ENCODE assay signal across 9 mouse cellular contexts in genomic region chr11:104195791-104196190, GRCm38 (mm10). TPM values are rescaled to one million over a fixed set of nuclear protein-coding genes. Genes with fewer than 3 reads are reported as not detected.
DNase-seq lines count a peak whose midpoint lies in the region; ATAC-seq and TF ChIP-seq lines count a peak whose summit lies in the region.
"Had no signal": no experiment of that assay in that cellular context is flagged by ENCODE, and none has a peak within 500 bp of the region (broad histone marks: within the 10 kb centered on the region; RNA-seq: fewer than 3 reads in every experiment).

No protein-coding gene starts in this region.

- H3K9me3 ChIP-seq in ES-Bruce4 (replicated peaks; ENCODE audit: control insufficient read depth, insufficient read depth, low read length, poor library complexity, severe bottlenecking), result no peaks in the 10 kb centered on the region
- H3K9me3 ChIP-seq in embryonic facial prominence, embryonic 11.5 days (replicated peaks; ENCODE audit: control insufficient read depth, low read length), result no peaks in the 10 kb centered on the region

- TF ChIP-seq EP300 in ES-Bruce4 (IDR thresholded peaks at IDR 0.05; ENCODE audit: insufficient read depth, low read depth, low read length), result no peak

- TF ChIP-seq CTCF in ES-Bruce4 (IDR thresholded peaks at IDR 0.05; ENCODE audit: low read depth, low read length), result peak; percentile 71
- TF ChIP-seq CTCF in lung, adult 2 months (IDR thresholded peaks at IDR 0.05; ENCODE audit: insufficient read depth, low read length), result peak; percentile 82

- 10% methylated on average over 9 of the region's 9 CpGs for WGBS in embryonic facial prominence, embryonic 11.5 days
- 10% methylated on average over 9 of the region's 9 CpGs for WGBS in large intestine, adult 2 months
- WGBS in lung, adult 2 months, result 12% methylated on average over 9 of the region's 9 CpGs

- no peaks in the 10 kb centered on the region for H3K36me3 ChIP-seq in ES-Bruce4 (ENCODE audit: control insufficient read depth, insufficient read depth, low read length, poor library complexity, severe bottlenecking)
- no peaks in the 10 kb centered on the region for H3K36me3 ChIP-seq in embryonic facial prominence, embryonic 11.5 days (replicated peaks; ENCODE audit: control insufficient read depth, insufficient read depth, low read depth, low read length)

- peak; percentile 74 to 79 for DNase-seq in adrenal gland, postnatal 36 days
- DNase-seq in embryonic facial prominence, embryonic 11.5 days (ENCODE audit: low spot score), result peak; percentile 93
- peak; percentile 57 to 73 for DNase-seq in heart, adult 9 months (ENCODE audit: low spot score in 2 of 2)
- DNase-seq in large intestine, adult 2 months (ENCODE audit: low read depth, low spot score), result peak; percentile 35
- peak; percentile 70 for DNase-seq in lung, adult 2 months
- DNase-seq in ovary, postnatal 14 days (ENCODE audit: low spot score), result peak; percentile 70
- peak; percentile 54 for DNase-seq in thymus, postnatal 25 days

- no peak for TF ChIP-seq POLR2A in ES-Bruce4 (IDR thresholded peaks at IDR 0.05; ENCODE audit: insufficient read depth, low read length)
- no peak for TF ChIP-seq POLR2A in lung, adult 2 months (IDR thresholded peaks at IDR 0.05; ENCODE audit: borderline replicate concordance, extremely low read depth, low read depth, low read length)

- no peak overlapping the region for H3K9ac ChIP-seq in ES-Bruce4 (ENCODE audit: low read depth, poor library complexity, severe bottlenecking)
- H3K9ac ChIP-seq in embryonic facial prominence, embryonic 11.5 days (replicated peaks; ENCODE audit: low read length), result no peak overlapping the region

- H3K27ac ChIP-seq in ES-Bruce4 (ENCODE audit: insufficient read depth, low read length), result no peak overlapping the region
- H3K27ac ChIP-seq in embryonic facial prominence, embryonic 11.5 days (replicated peaks; ENCODE audit: low read depth, low read length), result no peak overlapping the region

- no peaks in the 10 kb centered on the region for H3K27me3 ChIP-seq in ES-Bruce4 (ENCODE audit: control insufficient read depth, insufficient read depth, low read length, poor library complexity, severe bottlenecking)
- H3K27me3 ChIP-seq in embryonic facial prominence, embryonic 11.5 days (ENCODE audit: control insufficient read depth, insufficient read depth, low read length), result no peaks in the 10 kb centered on the region

- no peaks in the 10 kb centered on the region for H3K4me1 ChIP-seq in ES-Bruce4 (ENCODE audit: control insufficient read depth, insufficient read depth, low read length)
- no peaks in the 10 kb centered on the region for H3K4me1 ChIP-seq in embryonic facial prominence, embryonic 11.5 days (ENCODE audit: control insufficient read depth, insufficient read depth, low read length)
- H3K4me1 ChIP-seq in lung, adult 2 months (ENCODE audit: control insufficient read depth, insufficient read depth, low read length), result no peaks in the 10 kb centered on the region

- ATAC-seq in embryonic facial prominence, embryonic 11.5 days (replicated peaks; ENCODE audit: insufficient number of reproducible peaks, low FRiP score, low TSS enrichment, low read depth), result peak; percentile 79

- no peak overlapping the region for H3K4me2 ChIP-seq in embryonic facial prominence, embryonic 11.5 days (ENCODE audit: low read depth, low read length)

- H3K4me3 ChIP-seq in ES-Bruce4 (ENCODE audit: low read depth, low read length), result no peak overlapping the region
- H3K4me3 ChIP-seq in embryonic facial prominence, embryonic 11.5 days (ENCODE audit: low read depth, low read length), result no peak overlapping the region
- no peak overlapping the region for H3K4me3 ChIP-seq in lung, adult 2 months (replicated peaks; ENCODE audit: extremely low read depth, low read depth, low read length)
- H3K4me3 ChIP-seq: megakaryocyte, embryonic 14.5 days had no signal

RNA-seq across cellular contexts. Expression of gene Sppl2c, which starts 9.7 kb away (rescaled TPM):
- not detected in 2 replicates for polyA plus RNA-seq in ES-Bruce4 (2011; ENCODE audit: insufficient read depth, insufficient read length, low read depth, missing spikeins)
- not detected for total RNA-seq in adrenal gland, postnatal 36 days (2021)
- not detected in 2 replicates for polyA plus RNA-seq in embryonic facial prominence, embryonic 11.5 days (2014; fragmentation: Nextera tagmentation; extraction: Ambion mirVana)
- 0.04 TPM in 1 of 2 replicates, not detected in the other for polyA plus RNA-seq in large intestine, adult 2 months (2012; rRNA removed)
- 0.05 TPM in 1 of 2 replicates, not detected in the other for polyA plus RNA-seq in lung, adult 2 months (2012; rRNA removed)

RNA-seq across cellular contexts. Expression of gene Mapt, which starts 35.4 kb away (rescaled TPM):
- 13.6 and 15.0 TPM in 2 replicates for polyA plus RNA-seq in ES-Bruce4 (2011; ENCODE audit: insufficient read depth, insufficient read length, low read depth, missing spikeins)
- 100 to 1,000 TPM; 104 to 156 TPM for total RNA-seq in adrenal gland, postnatal 36 days (2021)
- polyA plus RNA-seq in embryonic facial prominence, embryonic 11.5 days (2014; fragmentation: Nextera tagmentation; extraction: Ambion mirVana), result 18.2 and 27.1 TPM in 2 replicates
- polyA plus RNA-seq in large intestine, adult 2 months (2012; rRNA removed), result 2.3 and 2.7 TPM in 2 replicates
- 55.3 and 77.9 TPM in 2 replicates for polyA plus RNA-seq in lung, adult 2 months (2012; rRNA removed)

Comparison
In these comparisons a context has a peak if more than half of its experiments do, and no peak if none do; other contexts are left out.
1. DNase-seq: peak in every context shown above with its lines; median percentile 93 in embryonic facial prominence, embryonic 11.5 days; 76 in adrenal gland, postnatal 36 days; 70 in lung, adult 2 months; 70 in ovary, postnatal 14 days; 65 in heart, adult 9 months; 54 in thymus, postnatal 25 days; 35 in large intestine, adult 2 months.